Mouse (Mus musculus) MEL (cell line): Measurements from ENCODE around the gene Nfia. TPM values are rescaled to one million over a fixed set of nuclear protein-coding genes. Genes with fewer than 3 reads are reported as not detected.

Experiments
- DNase-seq: peaks from one replicate; pipeline ENCODE4 v3.0.0; 2011; ENCODE audit warnings: low read depth, low spot score
- H3K27ac ChIP-seq: 2 replicates; pipeline ENCODE4 v1.5.1; 2012; ENCODE audit warnings: low read depth, mild to moderate bottlenecking, control low read depth, low read length, moderate library complexity; ENCODE audit not compliant: control insufficient read depth
- H3K27me3 ChIP-seq, 2 experiments: fragments of 150-350 bp in 1 of 2; sonication (generic) in 1 of 2; 2 replicates each; pipeline ENCODE4 v1.6.1; 2012; ENCODE audit warnings: low read length in 2 of 2, mild to moderate bottlenecking in 2 of 2, improper control_type of control experiment in 1 of 2, moderate library complexity in 1 of 2; ENCODE audit not compliant: insufficient read depth in 2 of 2, control insufficient read depth in 1 of 2
- H3K36me3 ChIP-seq, 2 experiments: 2 replicates each; pipeline ENCODE4 v1.6.1; 2012 to 2014; ENCODE audit warnings: low read length in 2 of 2, improper control_type of control experiment in 1 of 2, inconsistent platforms in 1 of 2, mild to moderate bottlenecking in 1 of 2; ENCODE audit not compliant: insufficient read depth in 2 of 2, control insufficient read depth in 1 of 2
- H3K4me1 ChIP-seq, 2 experiments: fragments of 150-350 bp in 1 of 2; sonication (generic) in 1 of 2; 2 replicates each; pipeline ENCODE4 v1.6.1; 2012; ENCODE audit warnings: low read length in 2 of 2, improper control_type of control experiment in 1 of 2, mild to moderate bottlenecking in 1 of 2; ENCODE audit not compliant: insufficient read depth in 2 of 2, control insufficient read depth in 1 of 2
- H3K4me3 ChIP-seq, 2 experiments: fragments of 150-350 bp in 1 of 2; sonication (generic) in 1 of 2; 2 replicates each; pipeline ENCODE4 v1.5.1; 2012; ENCODE audit warnings: low read depth in 2 of 2, low read length in 2 of 2, mild to moderate bottlenecking in 2 of 2, moderate library complexity in 2 of 2, control low read depth in 1 of 2, improper control_type of control experiment in 1 of 2; ENCODE audit not compliant: control insufficient read depth in 1 of 2, insufficient read depth in 1 of 2
- H3K79me2 ChIP-seq: 2 replicates; pipeline ENCODE4 v1.6.1; 2012; ENCODE audit warnings: mild to moderate bottlenecking, low read length, moderate library complexity; ENCODE audit not compliant: control insufficient read depth, poor library complexity, insufficient read depth
- H3K9ac ChIP-seq: 2 replicates; pipeline ENCODE4 v1.6.1; 2012; ENCODE audit warnings: low read depth, mild to moderate bottlenecking, control low read depth, low read length, moderate library complexity; ENCODE audit not compliant: control insufficient read depth, poor library complexity, severe bottlenecking
- H3K9me3 ChIP-seq: fragments of 150-350 bp; sonication (generic); replicated peaks from 2 replicates; pipeline ENCODE4 v1.6.1; 2012; ENCODE audit warnings: mild to moderate bottlenecking, low read length, improper control_type of control experiment, moderate library complexity; ENCODE audit not compliant: insufficient read depth
- BHLHE40 ChIP-seq: IDR thresholded peaks from 2 replicates; pipeline ENCODE4 v1.6.1; 2012; ENCODE audit warnings: low read depth, mild to moderate bottlenecking, inconsistent platforms, low read length, improper control_type of control experiment, borderline replicate concordance
- CHD1 ChIP-seq: IDR thresholded peaks from 2 replicates; pipeline ENCODE4 v1.6.1; 2012; ENCODE audit warnings: low read depth, mild to moderate bottlenecking, inconsistent platforms, low read length, improper control_type of control experiment
- CHD2 ChIP-seq: IDR thresholded peaks from 2 replicates; pipeline ENCODE4 v1.6.1; 2011; ENCODE audit warnings: low read length, improper control_type of control experiment
- ELF1 ChIP-seq: IDR thresholded peaks from 2 replicates; pipeline ENCODE4 v1.6.1; 2014; ENCODE audit warnings: low read depth, mild to moderate bottlenecking, inconsistent platforms, low read length, improper control_type of control experiment, moderate library complexity
- EP300 ChIP-seq, 2 experiments: IDR thresholded peaks; 2 replicates each; pipeline ENCODE4 v1.6.1; 2011; ENCODE audit warnings: improper control_type of control experiment in 2 of 2, low read length in 2 of 2, low read depth in 1 of 2, mild to moderate bottlenecking in 1 of 2
- ETS1 ChIP-seq: IDR thresholded peaks from 2 replicates; pipeline ENCODE4 v1.6.1; 2012; ENCODE audit warnings: low read depth, mild to moderate bottlenecking, inconsistent platforms, low read length, improper control_type of control experiment, moderate library complexity
- GATA1 ChIP-seq: IDR thresholded peaks from 2 replicates; pipeline ENCODE4 v1.6.1; 2011; ENCODE audit warnings: low read depth, low read length, improper control_type of control experiment
- HCFC1 ChIP-seq: IDR thresholded peaks from 2 replicates; pipeline ENCODE4 v1.6.1; 2012; ENCODE audit warnings: low read depth, mild to moderate bottlenecking, inconsistent platforms, low read length, improper control_type of control experiment, moderate library complexity
- JUND ChIP-seq: IDR thresholded peaks from 2 replicates; pipeline ENCODE4 v1.6.1; 2011; ENCODE audit warnings: low read depth, mild to moderate bottlenecking, improper control_type of control experiment, low read length
- KAT2A ChIP-seq: conservative IDR thresholded peaks from 2 replicates; pipeline ENCODE4 v1.6.1; 2012; ENCODE audit warnings: low read depth, low read length, improper control_type of control experiment, inconsistent platforms
- MAFK ChIP-seq: IDR thresholded peaks from 2 replicates; pipeline ENCODE4 v1.6.1; 2011; ENCODE audit warnings: low read depth, mild to moderate bottlenecking, low read length, improper control_type of control experiment, borderline replicate concordance
- MAX ChIP-seq: IDR thresholded peaks from 2 replicates; pipeline ENCODE4 v1.6.1; 2011; ENCODE audit warnings: low read length, improper control_type of control experiment
- MAZ ChIP-seq: IDR thresholded peaks from 2 replicates; pipeline ENCODE4 v1.6.1; 2012; ENCODE audit warnings: low read depth, mild to moderate bottlenecking, inconsistent platforms, low read length, improper control_type of control experiment
- MEF2A ChIP-seq: IDR thresholded peaks from 2 replicates; pipeline ENCODE4 v1.6.1; 2014; ENCODE audit warnings: low read depth, mild to moderate bottlenecking, inconsistent platforms, low read length, improper control_type of control experiment; ENCODE audit not compliant: poor library complexity, insufficient replicate concordance, severe bottlenecking; ENCODE audit errors: extremely low read depth
- MXI1 ChIP-seq: IDR thresholded peaks from 2 replicates; pipeline ENCODE4 v1.6.1; 2011; ENCODE audit warnings: mild to moderate bottlenecking, low read depth, low read length, improper control_type of control experiment
- MYC ChIP-seq: IDR thresholded peaks from 2 replicates; pipeline ENCODE4 v1.6.1; 2011; ENCODE audit warnings: low read depth, mild to moderate bottlenecking, low read length, improper control_type of control experiment, moderate library complexity
- NRF1 ChIP-seq: IDR thresholded peaks from 2 replicates; pipeline ENCODE4 v1.6.1; 2014; ENCODE audit warnings: low read depth, mild to moderate bottlenecking, inconsistent platforms, low read length, improper control_type of control experiment, moderate library complexity; ENCODE audit not compliant: poor library complexity, insufficient read depth, severe bottlenecking
- POLR2A ChIP-seq, 2 experiments: IDR thresholded peaks; 2 replicates each; pipeline ENCODE4 v1.6.1; 2011 to 2012; ENCODE audit warnings: low read length in 2 of 2, mild to moderate bottlenecking in 2 of 2, control low read depth in 1 of 2, improper control_type of control experiment in 1 of 2, low read depth in 1 of 2, moderate library complexity in 1 of 2; ENCODE audit not compliant: control insufficient read depth in 1 of 2, insufficient read depth in 1 of 2, poor library complexity in 1 of 2
- POLR2AphosphoS2 ChIP-seq: IDR thresholded peaks from 2 replicates; pipeline ENCODE4 v1.6.1; 2011; ENCODE audit warnings: low read length, improper control_type of control experiment
- POLR2AphosphoS5 ChIP-seq: IDR thresholded peaks from 2 replicates; pipeline ENCODE4 v1.6.1; 2012; ENCODE audit warnings: low read depth, borderline replicate concordance, mild to moderate bottlenecking, inconsistent platforms, low read length, moderate library complexity, mixed read lengths
- RAD21 ChIP-seq: IDR thresholded peaks from 2 replicates; pipeline ENCODE4 v1.6.1; 2011; ENCODE audit warnings: mild to moderate bottlenecking, low read depth, low read length, improper control_type of control experiment
- RCOR1 ChIP-seq: IDR thresholded peaks from 2 replicates; pipeline ENCODE4 v1.6.1; 2012; ENCODE audit warnings: low read depth, mild to moderate bottlenecking, inconsistent platforms, low read length, improper control_type of control experiment
- SIN3A ChIP-seq: IDR thresholded peaks from 2 replicates; pipeline ENCODE4 v1.6.1; 2012; ENCODE audit warnings: low read length, improper control_type of control experiment, inconsistent platforms
- TAL1 ChIP-seq: IDR thresholded peaks from 2 replicates; pipeline ENCODE4 v1.6.1; 2012; ENCODE audit warnings: mild to moderate bottlenecking, inconsistent platforms, low read length, moderate library complexity, mixed read lengths
- TBP ChIP-seq: IDR thresholded peaks from 2 replicates; pipeline ENCODE4 v1.8.0; 2011; ENCODE audit warnings: low read depth, low read length, improper control_type of control experiment
- TCF12 ChIP-seq: IDR thresholded peaks from 2 replicates; pipeline ENCODE4 v1.6.1; 2014; ENCODE audit warnings: low read depth, mild to moderate bottlenecking, inconsistent platforms, low read length, improper control_type of control experiment, moderate library complexity
- UBTF ChIP-seq: IDR thresholded peaks from 2 replicates; pipeline ENCODE4 v1.6.1; 2012; ENCODE audit warnings: low read depth, mild to moderate bottlenecking, inconsistent platforms, low read length, improper control_type of control experiment, moderate library complexity, borderline replicate concordance; ENCODE audit not compliant: insufficient read depth
- ZKSCAN1 ChIP-seq: IDR thresholded peaks from 2 replicates; pipeline ENCODE4 v1.6.1; 2012; ENCODE audit warnings: low read depth, mild to moderate bottlenecking, inconsistent platforms, low read length, improper control_type of control experiment, moderate library complexity
- ZNF384 ChIP-seq: IDR thresholded peaks from 2 replicates; pipeline ENCODE4 v1.6.1; 2012; ENCODE audit warnings: low read depth, mild to moderate bottlenecking, inconsistent platforms, low read length, improper control_type of control experiment
- polyA plus RNA-seq, 2 experiments: library from polyadenylated mRNA; stranded (reverse) in 1 of 2; unstranded in 1 of 2; fragments of >175 nt in 1 of 2; fragments of >200 nt in 1 of 2; gene quantifications; 2 replicates each; pipeline versions ENCODE4 v1.2.1 to v1.2.4; 2012; ENCODE audit warnings: low replicate concordance in 2 of 2, low read depth in 1 of 2; ENCODE audit not compliant: insufficient read length in 2 of 2, insufficient read depth in 1 of 2, missing spikeins in 1 of 2
- total RNA-seq: library from RNA; depleted of rRNA; stranded (reverse); fragments of 300-350 nt; gene quantifications from 2 replicates; pipeline ENCODE4 v1.2.3, GENCODE M21; 2012

The Nfia gene
- total and polyA plus RNA-seq, 3 experiments: 10.2 to 20.5 (median 13.4) TPM

- Histone ChIP-seq H3K9ac (peak overlapping the region; percentile 92), H3K9me3 (no peaks in the 10 kb centered on the region), H3K79me2 (peaks cover 80% of the 10 kb centered on the region), H3K36me3 (peaks cover 30% of the 10 kb centered on the region in 2 experiments), H3K4me1 (peaks cover 11% of the 10 kb centered on the region in 2 experiments; a peak in 3 of 4 replicates), H3K27ac (peak overlapping the region; percentile 43), H3K4me3 (peak overlapping the region; percentile 17 to 94), H3K27me3 (no peaks in the 10 kb centered on the region)
- peak; percentile 48 for DNase-seq
- peak; percentile 49; the same call in 1 of the 2 replicates for TF ChIP-seq ETS1
- TF ChIP-seq ZNF384: 0 out of 2 replicates have a peak, but pooled peaks have one; percentile 29
- no peak for TF ChIP-seq HCFC1
- TF ChIP-seq MXI1: peak; percentile 69; the same call in 1 of the 2 replicates
- TF ChIP-seq MYC: peak; percentile 27; the same call in 1 of the 2 replicates
- TF ChIP-seq JUND: no peak
- 0 out of 2 replicates have a peak, but pooled peaks have one; percentile 11 for TF ChIP-seq MAZ
Measured at GRCm38 (mm10) chr4:97780666-97781435, 8.3 kb downstream of the Nfia start.

GRCm38 (mm10) chr4:97782069-97782468 is 9.5 kb downstream of the Nfia start:
- Histone ChIP-seq H3K4me1 (peaks cover 11% of the 10 kb centered on the region in 2 experiments; a peak in 3 of 4 replicates), H3K79me2 (peaks cover 81% of the 10 kb centered on the region), H3K9ac (peak overlapping the region; percentile 92), H3K27me3 (no peaks in the 10 kb centered on the region), H3K4me3 (peak overlapping the region; percentile 26 to 94; a peak in 3 of 4 replicates), H3K27ac (peak overlapping the region; percentile 35; the same call in 1 of the 2 replicates), H3K36me3 (peaks cover 35 to 41% of the 10 kb centered on the region in 2 experiments), H3K9me3 (no peaks in the 10 kb centered on the region)
- DNase-seq: peak; percentile 64
- TF ChIP-seq MAFK (no peak), GATA1 (no peak), POLR2AphosphoS2 (no peak), ZKSCAN1 (no peak), ELF1 (no peak), CHD2 (no peak), POLR2AphosphoS5 (no peak), UBTF (no peak), MEF2A (no peak), CHD1 (peak; percentile 93), KAT2A (no peak), SIN3A (peak; percentile 62; the same call in 1 of the 2 replicates), EP300 (IDR thresholded peaks at IDR 0.05; ENCODE audit: low read depth in 1 of 2, low read length in 2 of 2) (peak in 1 of 2 experiments; percentile 36; a peak in 1 of 4 replicates), ETS1 (no peak), RCOR1 (no peak), TCF12 (peak; percentile 20; the same call in 1 of the 2 replicates), BHLHE40 (no peak), ZNF384 (no peak), NRF1 (no peak), MAX (0 out of 2 replicates have a peak, but pooled peaks have one; percentile 15), POLR2A (IDR thresholded peaks at IDR 0.05; ENCODE audit: control insufficient read depth in 1 of 2, insufficient read depth in 1 of 2, low read depth in 1 of 2, low read length in 2 of 2, poor library complexity in 1 of 2) (no peak), TBP (no peak), RAD21 (no peak), MXI1 (peak; percentile 68), TAL1 (no peak)
